Mouse (Mus musculus) erythroblast, embryonic 14.5 days (primary cell): Measurements from ENCODE around the gene Hsd17b13.

ENCODE experiments used
- GATA1 ChIP-seq: IDR thresholded peaks from 2 replicates; pipeline ENCODE4 v1.6.1; 2012; ENCODE audit warnings: low read length, inconsistent platforms, mixed read lengths
- TAL1 ChIP-seq: IDR thresholded peaks from 3 replicates; pipeline ENCODE4 v1.6.1; 2012; ENCODE audit warnings: low read length, inconsistent platforms, mixed read lengths

- TF ChIP-seq GATA1 (no peak), TAL1 (no peak)
Measured at GRCm38 (mm10) chr5:103908851-103909250, 68.4 kb downstream of the Hsd17b13 start.
